Mouse (Mus musculus) megakaryocyte, embryonic 14.5 days (primary cell): ENCODE measurements around the gene Pik3r4.

Experiments
- FLI1 ChIP-seq: IDR thresholded peaks from 2 replicates; pipeline ENCODE4 v1.6.1; 2012; ENCODE audit warnings: low read length, inconsistent platforms, mixed read lengths
- GATA1 ChIP-seq: IDR thresholded peaks from 3 replicates; pipeline ENCODE4 v1.6.1; 2012; ENCODE audit warnings: mixed read lengths, low read length, inconsistent platforms, borderline replicate concordance

DNA sequence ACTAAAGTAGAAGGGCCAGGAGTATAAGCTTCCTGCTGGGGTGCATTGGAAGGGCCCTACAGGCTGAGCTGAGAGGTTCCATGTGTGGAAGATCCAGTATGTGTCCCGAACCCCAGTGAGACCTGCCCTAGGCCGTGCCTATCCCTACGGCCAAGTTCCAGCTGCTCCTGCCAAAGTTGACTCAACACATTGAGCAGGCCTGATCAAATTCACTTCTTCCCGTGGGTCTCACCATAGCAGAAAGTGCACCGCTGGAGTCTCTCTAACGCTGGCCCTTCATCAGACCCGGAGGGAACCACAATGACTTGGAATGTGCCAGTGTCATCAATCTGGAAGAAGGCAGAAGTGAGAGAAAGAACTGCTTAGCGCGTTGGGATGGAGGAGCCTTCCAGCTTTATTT is 59.2 kb downstream of the Pik3r4 start:
- TF ChIP-seq GATA1 (no peak), FLI1 (no peak)
